Mouse (Mus musculus): ENCODE measurements around the gene Olfr924. TPM values are rescaled to one million over a fixed set of nuclear protein-coding genes. Genes with fewer than 3 reads are reported as not detected.
"Not testable (repeated sequence)": the region's sequence is repeated elsewhere in the genome, so short reads cannot be mapped to it uniquely, and the experiment has no call there.

Olfr924 gene
- polyA plus RNA-seq (2012; ENCODE audit: insufficient read depth, insufficient read length, missing spikeins) = not detected in 2 replicates

GRCm38 (mm10) chr9:38844149-38844548 is at the start of gene Olfr924:
TSS of gene Olfr924 (plus strand) at chr9:38844449.
- Histone ChIP-seq H3K27ac (replicated peaks; ENCODE audit: low read depth, low read length) (no peak within 1 kb of the TSS), H3K4me1 (ENCODE audit: control insufficient read depth, insufficient read depth, insufficient read length, low read length) (no peaks in the 10 kb centered on the region), H3K4me3 (ENCODE audit: insufficient read depth, low read depth, low read length) (no peak within 1 kb of the TSS)

- no peaks in the 10 kb centered on the region for H3K4me1 ChIP-seq (ENCODE audit: control insufficient read depth, insufficient read depth, insufficient read length, low read length)
- no peak overlapping the region for H3K27ac ChIP-seq (replicated peaks; ENCODE audit: low read depth, low read length)
- H3K4me3 ChIP-seq (ENCODE audit: insufficient read depth, low read depth, low read length) = no peak overlapping the region
Measured at GRCm38 (mm10) chr9:38805696-38806095, 38.6 kb upstream of the Olfr924 start.

GRCm38 (mm10) chr9:38814314-38814713 is 29.9 kb upstream of the Olfr924 start, which contains the start of gene Olfr922:
TSS of gene Olfr922 (plus strand) at chr9:38814614.
- Histone ChIP-seq H3K4me3 (ENCODE audit: insufficient read depth, low read depth, low read length) (no peak within 1 kb of the TSS), H3K4me1 (ENCODE audit: control insufficient read depth, insufficient read depth, insufficient read length, low read length) (no peaks in the 10 kb centered on the region), H3K27ac (replicated peaks; ENCODE audit: low read depth, low read length) (no peak within 1 kb of the TSS)

GRCm38 (mm10) chr9:38815458-38815986 is 28.7 kb upstream of the Olfr924 start:
- no peaks in the 10 kb centered on the region for H3K4me1 ChIP-seq (ENCODE audit: control insufficient read depth, insufficient read depth, insufficient read length, low read length)
- no peak overlapping the region for H3K27ac ChIP-seq (replicated peaks; ENCODE audit: low read depth, low read length)
- no peak overlapping the region for H3K4me3 ChIP-seq (ENCODE audit: insufficient read depth, low read depth, low read length)

- H3K4me3 ChIP-seq (ENCODE audit: insufficient read depth, low read depth, low read length) = no peak within 1 kb of the TSS
- H3K4me1 ChIP-seq (ENCODE audit: control insufficient read depth, insufficient read depth, insufficient read length, low read length) = no peaks in the 10 kb centered on the region
- no peak within 1 kb of the TSS for H3K27ac ChIP-seq (replicated peaks; ENCODE audit: low read depth, low read length)
Measured at GRCm38 (mm10) chr9:38826245-38826644, 18.0 kb upstream of the Olfr924 start, which contains the start of gene Olfr923. TSS of gene Olfr923 (plus strand) at chr9:38826545.

GRCm38 (mm10) chr9:38833027-38833426 is 11.2 kb upstream of the Olfr924 start:
- H3K4me3 ChIP-seq (ENCODE audit: insufficient read depth, low read depth, low read length) = no peak overlapping the region
- no peaks in the 10 kb centered on the region for H3K4me1 ChIP-seq (ENCODE audit: control insufficient read depth, insufficient read depth, insufficient read length, low read length)
- H3K27ac ChIP-seq (replicated peaks; ENCODE audit: low read depth, low read length) = no peak overlapping the region

- no peaks in the 10 kb centered on the region for H3K4me1 ChIP-seq (ENCODE audit: control insufficient read depth, insufficient read depth, insufficient read length, low read length)
- H3K4me3 ChIP-seq (ENCODE audit: insufficient read depth, low read depth, low read length) = no peak within 1 kb of the TSS
- no peak within 1 kb of the TSS for H3K27ac ChIP-seq (replicated peaks; ENCODE audit: low read depth, low read length)
Measured at GRCm38 (mm10) chr9:38854760-38855159, 10.5 kb downstream of the Olfr924 start, which contains the start of gene Olfr26. TSS of gene Olfr26 (plus strand) at chr9:38855060.

GRCm38 (mm10) chr9:38874880-38875279 is 30.6 kb downstream of the Olfr924 start:
- H3K4me1 ChIP-seq (ENCODE audit: control insufficient read depth, insufficient read depth, insufficient read length, low read length); H3K27ac ChIP-seq (replicated peaks; ENCODE audit: low read depth, low read length): not testable (repeated sequence)

GRCm38 (mm10) chr9:38876826-38877225 is 32.6 kb downstream of the Olfr924 start, which contains the start of gene Olfr926:
TSS of gene Olfr926 (plus strand) at chr9:38877126.
- Histone ChIP-seq H3K4me1 (ENCODE audit: control insufficient read depth, insufficient read depth, insufficient read length, low read length) (no peaks in the 10 kb centered on the region), H3K4me3 (ENCODE audit: insufficient read depth, low read depth, low read length) (no peak within 1 kb of the TSS), H3K27ac (replicated peaks; ENCODE audit: low read depth, low read length) (no peak within 1 kb of the TSS)

More at GRCm38 (mm10) chr9:38874880-38875279, 30.6 kb downstream of the Olfr924 start:
- not testable (repeated sequence) for H3K4me3 ChIP-seq (ENCODE audit: insufficient read depth, low read depth, low read length)

Other genes with a start within 250 kb of the Olfr924 start
- not detected in 2 replicates for gene Olfr914, start 239.3 kb upstream of the Olfr924 start, polyA plus RNA-seq (2012; ENCODE audit: insufficient read depth, insufficient read length, missing spikeins)
- gene Olfr916, start 184.6 kb upstream of the Olfr924 start, polyA plus RNA-seq (2012; ENCODE audit: insufficient read depth, insufficient read length, missing spikeins) = not detected in 2 replicates
- gene Olfr917, start 178.6 kb upstream of the Olfr924 start, polyA plus RNA-seq (2012; ENCODE audit: insufficient read depth, insufficient read length, missing spikeins) = not detected in 2 replicates
- not detected in 2 replicates for gene Olfr918, start 169.8 kb upstream of the Olfr924 start, polyA plus RNA-seq (2012; ENCODE audit: insufficient read depth, insufficient read length, missing spikeins)
- not detected in 2 replicates for gene Olfr919, start 140.8 kb upstream of the Olfr924 start, polyA plus RNA-seq (2012; ENCODE audit: insufficient read depth, insufficient read length, missing spikeins)
- gene Vwa5a, start 126.2 kb upstream of the Olfr924 start, polyA plus RNA-seq (2012; ENCODE audit: insufficient read depth, insufficient read length, missing spikeins) = 28.3 and 35.4 TPM in 2 replicates
- gene Olfr920, start 92.2 kb upstream of the Olfr924 start, polyA plus RNA-seq (2012; ENCODE audit: insufficient read depth, insufficient read length, missing spikeins) = not detected in 2 replicates
- not detected in 2 replicates for gene Olfr921, start 71.4 kb upstream of the Olfr924 start, polyA plus RNA-seq (2012; ENCODE audit: insufficient read depth, insufficient read length, missing spikeins)
- not detected in 2 replicates for gene Olfr922, start 29.8 kb upstream of the Olfr924 start, polyA plus RNA-seq (2012; ENCODE audit: insufficient read depth, insufficient read length, missing spikeins)
- not detected in 2 replicates for gene Olfr923, start 17.9 kb upstream of the Olfr924 start, polyA plus RNA-seq (2012; ENCODE audit: insufficient read depth, insufficient read length, missing spikeins)
- not detected in 2 replicates for gene Olfr26, start 10.6 kb downstream of the Olfr924 start, polyA plus RNA-seq (2012; ENCODE audit: insufficient read depth, insufficient read length, missing spikeins)
- not detected in 2 replicates for gene Olfr926, start 32.7 kb downstream of the Olfr924 start, polyA plus RNA-seq (2012; ENCODE audit: insufficient read depth, insufficient read length, missing spikeins)
- gene Olfr930, start 85.4 kb downstream of the Olfr924 start, polyA plus RNA-seq (2012; ENCODE audit: insufficient read depth, insufficient read length, missing spikeins) = not detected in 2 replicates
- gene Olfr933, start 127.9 kb downstream of the Olfr924 start, polyA plus RNA-seq (2012; ENCODE audit: insufficient read depth, insufficient read length, missing spikeins) = not detected in 2 replicates
- not detected in 2 replicates for gene Olfr934, start 143.9 kb downstream of the Olfr924 start, polyA plus RNA-seq (2012; ENCODE audit: insufficient read depth, insufficient read length, missing spikeins)
- gene Olfr935, start 155.2 kb downstream of the Olfr924 start, polyA plus RNA-seq (2012; ENCODE audit: insufficient read depth, insufficient read length, missing spikeins) = not detected in 2 replicates
- gene Olfr146, start 178.9 kb downstream of the Olfr924 start, polyA plus RNA-seq (2012; ENCODE audit: insufficient read depth, insufficient read length, missing spikeins) = not detected in 2 replicates
- gene Olfr937, start 220.5 kb downstream of the Olfr924 start, polyA plus RNA-seq (2012; ENCODE audit: insufficient read depth, insufficient read length, missing spikeins) = not detected in 2 replicates
- not detected in 2 replicates for gene Olfr938, start 234.4 kb downstream of the Olfr924 start, polyA plus RNA-seq (2012; ENCODE audit: insufficient read depth, insufficient read length, missing spikeins)